Mouse (Mus musculus): Measurements from ENCODE around the gene Rab33b.
"Not testable (repeated sequence)": the region's sequence is repeated elsewhere in the genome, so short reads cannot be mapped to it uniquely, and the experiment has no call there.

Rab33b gene

GRCm38 (mm10) chr3:51483741-51484359 lies at the start of gene Rab33b:
Gene Rab33b (plus strand): TSS chr3:51483920.
- DNase-seq (ENCODE audit: low spot score) = peak; percentile 98

- not testable (repeated sequence) for DNase-seq (ENCODE audit: low spot score)
Measured at GRCm38 (mm10) chr3:51434364-51434763, 49.4 kb upstream of the Rab33b start.

GRCm38 (mm10) chr3:51434871-51435595 lies 48.7 kb upstream of the Rab33b start:
- no peak for DNase-seq (ENCODE audit: low spot score)

- DNase-seq (ENCODE audit: low spot score) = no peak
Measured at GRCm38 (mm10) chr3:51468530-51468929, 15.2 kb upstream of the Rab33b start.

- no peak for DNase-seq (ENCODE audit: low spot score)
Measured at GRCm38 (mm10) chr3:51475706-51476105, 8.0 kb upstream of the Rab33b start.

GRCm38 (mm10) chr3:51479893-51480292 lies 3.8 kb upstream of the Rab33b start:
- DNase-seq (ENCODE audit: low spot score) = no peak

GRCm38 (mm10) chr3:51481059-51481458 lies 2.7 kb upstream of the Rab33b start:
- DNase-seq (ENCODE audit: low spot score) = peak; percentile 44

GRCm38 (mm10) chr3:51481881-51482280 lies 1.8 kb upstream of the Rab33b start:
- DNase-seq (ENCODE audit: low spot score) = no peak

GRCm38 (mm10) chr3:51482781-51483180 lies 939 bp upstream of the Rab33b start:
- DNase-seq (ENCODE audit: low spot score) = no peak

GRCm38 (mm10) chr3:51484370-51484769 lies 650 bp downstream of the Rab33b start:
- DNase-seq (ENCODE audit: low spot score) = no peak

- no peak for DNase-seq (ENCODE audit: low spot score)
Measured at GRCm38 (mm10) chr3:51485347-51485746, 1.6 kb downstream of the Rab33b start.

- no peak for DNase-seq (ENCODE audit: low spot score)
Measured at GRCm38 (mm10) chr3:51486491-51487195, 2.9 kb downstream of the Rab33b start.

GRCm38 (mm10) chr3:51490088-51490753 lies 6.5 kb downstream of the Rab33b start:
- no peak for DNase-seq (ENCODE audit: low spot score)

- no peak for DNase-seq (ENCODE audit: low spot score)
Measured at GRCm38 (mm10) chr3:51493272-51493838, 9.6 kb downstream of the Rab33b start.

GRCm38 (mm10) chr3:51494466-51494865 lies 10.7 kb downstream of the Rab33b start:
- DNase-seq (ENCODE audit: low spot score) = no peak

- DNase-seq (ENCODE audit: low spot score) = no peak
Measured at GRCm38 (mm10) chr3:51495646-51496045, 11.9 kb downstream of the Rab33b start.

- no peak for DNase-seq (ENCODE audit: low spot score)
Measured at GRCm38 (mm10) chr3:51497978-51498377, 14.3 kb downstream of the Rab33b start.

GRCm38 (mm10) chr3:51498659-51499058 lies 14.9 kb downstream of the Rab33b start:
- DNase-seq (ENCODE audit: low spot score) = no peak

GRCm38 (mm10) chr3:51499876-51500275 lies 16.2 kb downstream of the Rab33b start:
- DNase-seq (ENCODE audit: low spot score) = peak; percentile 66

- DNase-seq (ENCODE audit: low spot score) = no peak
Measured at GRCm38 (mm10) chr3:51504385-51504952, 20.7 kb downstream of the Rab33b start.

GRCm38 (mm10) chr3:51505465-51505864 lies 21.7 kb downstream of the Rab33b start:
- no peak for DNase-seq (ENCODE audit: low spot score)

- DNase-seq (ENCODE audit: low spot score) = peak; percentile 86
Measured at GRCm38 (mm10) chr3:51510903-51511302, 27.2 kb downstream of the Rab33b start.
